Comparison of ENCODE assay signal across 18 mouse cellular contexts in the genomic region with DNA sequence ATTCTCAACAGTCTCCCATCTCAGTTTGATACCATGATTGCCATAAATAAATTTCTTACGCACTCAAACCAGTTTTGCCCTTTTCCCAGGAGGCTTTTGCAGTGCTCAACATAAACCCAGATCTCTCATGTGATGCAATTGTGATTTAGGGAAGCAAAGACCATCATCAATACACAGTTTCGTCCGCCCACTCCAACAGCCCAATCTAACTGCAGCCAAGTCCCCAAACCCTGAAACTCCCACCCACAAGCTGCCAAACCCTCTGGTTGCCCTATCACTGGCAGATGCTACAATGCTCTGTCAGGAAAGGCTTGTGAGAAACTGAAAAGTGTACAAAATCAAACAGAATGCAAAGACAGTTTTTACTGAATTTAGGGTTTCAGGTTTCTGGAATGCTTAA. TPM values are rescaled to one million over a fixed set of nuclear protein-coding genes. Genes with fewer than 3 reads are reported as not detected.
DNase-seq lines count a peak whose midpoint lies in the region; ATAC-seq and TF ChIP-seq lines count a peak whose summit lies in the region.
"Had no signal": no experiment of that assay in that cellular context is flagged by ENCODE, and none has a peak within 500 bp of the region (broad histone marks: within the 10 kb centered on the region; RNA-seq: fewer than 3 reads in every experiment).

No protein-coding gene starts in this region.

- 63% methylated on average over 3 of the region's 3 CpGs for WGBS in liver, embryonic 12.5 days (ENCODE audit: insufficient replicate concordance)

- H3K4me3 ChIP-seq in layer of hippocampus, adult 2 months, result no peak overlapping the region
- no peak overlapping the region for H3K4me3 ChIP-seq in liver, embryonic 12.5 days
- H3K4me3 ChIP-seq: erythroblast, embryonic 14.5 days; hindbrain, embryonic 10.5 days; lung, embryonic 15.5 days; midbrain, embryonic 13.5 days had no signal

- H3K4me2 ChIP-seq in liver, embryonic 12.5 days, result no peak overlapping the region
- H3K4me2 ChIP-seq: lung, embryonic 15.5 days; midbrain, embryonic 13.5 days had no signal

- H3K27me3 ChIP-seq in liver, embryonic 12.5 days (replicated peaks), result no peaks in the 10 kb centered on the region
- H3K27me3 ChIP-seq: lung, embryonic 15.5 days; midbrain, embryonic 13.5 days had no signal

- no peak for ATAC-seq in liver, embryonic 12.5 days
- ATAC-seq: forebrain, embryonic 16.5 days; midbrain, embryonic 13.5 days had no signal

- no peak overlapping the region for H3K9ac ChIP-seq in liver, embryonic 12.5 days
- H3K9ac ChIP-seq: lung, embryonic 15.5 days; midbrain, embryonic 13.5 days had no signal

- no peak for TF ChIP-seq CTCF in layer of hippocampus, adult 2 months (conservative IDR thresholded peaks at IDR 0.05)

- DNase-seq in frontal cortex, adult 2 months (ENCODE audit: extremely low spot score in 1 of 2, low spot score in 1 of 2), result peak; percentile 33 to 47
- peak; percentile 90 to 93 for DNase-seq in layer of hippocampus, adult 2 months (ENCODE audit: low spot score in 2 of 2)
- DNase-seq in left cerebral cortex, adult 18-20 months (ENCODE audit: low spot score in 2 of 2), result peak; percentile 24 to 34
- DNase-seq in right cerebral cortex, postnatal 10 days (ENCODE audit: low spot score in 2 of 2), result peak; percentile 64 to 79
- no peak for DNase-seq in adrenal gland, adult 18-20 months (ENCODE audit: low spot score in 2 of 2)
- no peak for DNase-seq in cerebellum, adult 11 months
- DNase-seq: adrenal gland, postnatal 25 days; B cell, adult 2 months; gastrocnemius, postnatal 25 days; kidney, adult 9 months; thymus, adult 18-20 months had no signal

- no peaks in the 10 kb centered on the region for H3K9me3 ChIP-seq in liver, embryonic 12.5 days (replicated peaks)
- H3K9me3 ChIP-seq: hindbrain, embryonic 10.5 days; lung, embryonic 15.5 days; midbrain, embryonic 13.5 days had no signal

- no peaks in the 10 kb centered on the region for H3K4me1 ChIP-seq in liver, embryonic 12.5 days
- H3K4me1 ChIP-seq: hindbrain, embryonic 10.5 days; lung, embryonic 15.5 days; midbrain, embryonic 13.5 days had no signal

- no peaks in the 10 kb centered on the region for H3K36me3 ChIP-seq in liver, embryonic 12.5 days
- H3K36me3 ChIP-seq: hindbrain, embryonic 10.5 days; lung, embryonic 15.5 days; midbrain, embryonic 13.5 days had no signal

- H3K27ac ChIP-seq in layer of hippocampus, adult 2 months, result peak overlapping the region; percentile 87
- no peak overlapping the region for H3K27ac ChIP-seq in liver, embryonic 12.5 days
- H3K27ac ChIP-seq: hindbrain, embryonic 10.5 days; lung, embryonic 15.5 days; midbrain, embryonic 13.5 days had no signal

RNA-seq across cellular contexts. Expression of a gene that starts 41.5 kb away (rescaled TPM):
- polyA plus RNA-seq in frontal cortex, adult 2 months (2012; rRNA removed), result 6.5 and 10.0 TPM in 2 replicates
- total RNA-seq in layer of hippocampus, adult 2 months (2021), result 10 to 100 TPM; 63.5 to 68.7 TPM
- total RNA-seq in left cerebral cortex, adult 18-20 months (2021), result 10 to 100 TPM; 23.7 to 48.0 TPM
- 100 to 1,000 TPM in 1 of 2 experiments, 10 to 100 TPM in 1; 77.9 to 107 TPM for total RNA-seq in adrenal gland, adult 18-20 months (2021)
- 0.02 TPM in 1 of 2 replicates, not detected in the other for polyA plus RNA-seq in liver, embryonic 12.5 days (2016; fragmentation: Nextera tagmentation; extraction: Ambion mirVana)
- polyA plus RNA-seq: erythroblast, embryonic 14.5 days; liver, adult 2 months had no signal

Comparison
In these comparisons a context has a peak if more than half of its experiments do, and no peak if none do; other contexts are left out.
1. DNase-seq: peak in frontal cortex, adult 2 months (2 of 2), layer of hippocampus, adult 2 months (2 of 2), left cerebral cortex, adult 18-20 months (2 of 2) and right cerebral cortex, postnatal 10 days (2 of 2); none in adrenal gland, adult 18-20 months (0 of 2) and cerebellum, adult 11 months (single experiment).